Mouse (Mus musculus) layer of hippocampus, adult 11-12 months (tissue): ENCODE data around the gene Golga2.
"Not testable (repeated sequence)": the region's sequence is repeated elsewhere in the genome, so short reads cannot be mapped to it uniquely, and the experiment has no call there.

Experiments
- DNase-seq: peaks from one replicate; pipeline ENCODE4 v3.0.0; 2022; ENCODE audit warnings: low spot score

The Golga2 gene

GRCm38 (mm10) chr2:32288371-32288931 lies 1.3 kb downstream of the Golga2 start:
- DNase-seq, result no peak

GRCm38 (mm10) chr2:32289578-32289977 lies 2.4 kb downstream of the Golga2 start:
- no peak for DNase-seq

GRCm38 (mm10) chr2:32294348-32294747 lies 7.2 kb downstream of the Golga2 start:
- no peak for DNase-seq

- no peak for DNase-seq
Measured at GRCm38 (mm10) chr2:32295285-32295684, 8.1 kb downstream of the Golga2 start.

GRCm38 (mm10) chr2:32295842-32296241 lies 8.7 kb downstream of the Golga2 start:
- DNase-seq, result not testable (repeated sequence)

GRCm38 (mm10) chr2:32299469-32299868 lies 12.3 kb downstream of the Golga2 start:
- DNase-seq, result no peak

- no peak for DNase-seq
Measured at GRCm38 (mm10) chr2:32302952-32303351, 15.8 kb downstream of the Golga2 start.

GRCm38 (mm10) chr2:32304145-32304832 lies 17.1 kb downstream of the Golga2 start:
- DNase-seq, result no peak

GRCm38 (mm10) chr2:32305668-32306067 lies 18.5 kb downstream of the Golga2 start:
- no peak for DNase-seq

GRCm38 (mm10) chr2:32306176-32306575 lies 19.0 kb downstream of the Golga2 start:
- DNase-seq, result no peak

- DNase-seq, result no peak
Measured at GRCm38 (mm10) chr2:32307247-32307798, 20.1 kb downstream of the Golga2 start.

GRCm38 (mm10) chr2:32307941-32308760 lies 21.0 kb downstream of the Golga2 start:
- peak; percentile 82 for DNase-seq

GRCm38 (mm10) chr2:32308870-32309568 lies 21.8 kb downstream of the Golga2 start:
- DNase-seq, result no peak

GRCm38 (mm10) chr2:32310096-32310845 lies 23.1 kb downstream of the Golga2 start:
- no peak for DNase-seq

GRCm38 (mm10) chr2:32311443-32312317 lies 24.5 kb downstream of the Golga2 start:
- no peak for DNase-seq

GRCm38 (mm10) chr2:32312318-32312964 lies 25.3 kb downstream of the Golga2 start:
- DNase-seq, result peak; percentile 65

GRCm38 (mm10) chr2:32314831-32315230 lies 27.6 kb downstream of the Golga2 start:
- no peak for DNase-seq

- DNase-seq, result no peak
Measured at GRCm38 (mm10) chr2:32315751-32316150, 28.6 kb downstream of the Golga2 start.

- DNase-seq, result no peak
Measured at GRCm38 (mm10) chr2:32316887-32317656, 29.9 kb downstream of the Golga2 start.
